Mouse (Mus musculus) bone marrow macrophage, adult 2 months (primary cell): ENCODE results near the gene Fxn.

Source experiments
- CTCF ChIP-seq: IDR thresholded peaks from 2 replicates; pipeline ENCODE4 v1.5.1; 2012; ENCODE audit warnings: low read depth, mild to moderate bottlenecking, low read length, moderate library complexity
- POLR2A ChIP-seq: IDR thresholded peaks from 2 replicates; pipeline ENCODE4 v1.6.1; 2012; ENCODE audit warnings: mild to moderate bottlenecking, low read depth, low read length, borderline replicate concordance

GRCm38 (mm10) chr19:24259390-24260351 is 20.7 kb downstream of the Fxn start:
- TF ChIP-seq POLR2A (no peak), CTCF (no peak)
